Mouse (Mus musculus) lung, postnatal 36 days (tissue): ENCODE data around the gene Rundc1.
A peak's percentile ranks its signal among the peaks of the same experiment; 100 is the strongest.
"Not testable (repeated sequence)": the region's sequence is repeated elsewhere in the genome, so short reads cannot be mapped to it uniquely, and the experiment has no call there.

Experiments
- DNase-seq: peaks from one replicate; pipeline ENCODE4 v3.0.0; 2022; ENCODE audit warnings: mixed read lengths

Gene Rundc1

DNA sequence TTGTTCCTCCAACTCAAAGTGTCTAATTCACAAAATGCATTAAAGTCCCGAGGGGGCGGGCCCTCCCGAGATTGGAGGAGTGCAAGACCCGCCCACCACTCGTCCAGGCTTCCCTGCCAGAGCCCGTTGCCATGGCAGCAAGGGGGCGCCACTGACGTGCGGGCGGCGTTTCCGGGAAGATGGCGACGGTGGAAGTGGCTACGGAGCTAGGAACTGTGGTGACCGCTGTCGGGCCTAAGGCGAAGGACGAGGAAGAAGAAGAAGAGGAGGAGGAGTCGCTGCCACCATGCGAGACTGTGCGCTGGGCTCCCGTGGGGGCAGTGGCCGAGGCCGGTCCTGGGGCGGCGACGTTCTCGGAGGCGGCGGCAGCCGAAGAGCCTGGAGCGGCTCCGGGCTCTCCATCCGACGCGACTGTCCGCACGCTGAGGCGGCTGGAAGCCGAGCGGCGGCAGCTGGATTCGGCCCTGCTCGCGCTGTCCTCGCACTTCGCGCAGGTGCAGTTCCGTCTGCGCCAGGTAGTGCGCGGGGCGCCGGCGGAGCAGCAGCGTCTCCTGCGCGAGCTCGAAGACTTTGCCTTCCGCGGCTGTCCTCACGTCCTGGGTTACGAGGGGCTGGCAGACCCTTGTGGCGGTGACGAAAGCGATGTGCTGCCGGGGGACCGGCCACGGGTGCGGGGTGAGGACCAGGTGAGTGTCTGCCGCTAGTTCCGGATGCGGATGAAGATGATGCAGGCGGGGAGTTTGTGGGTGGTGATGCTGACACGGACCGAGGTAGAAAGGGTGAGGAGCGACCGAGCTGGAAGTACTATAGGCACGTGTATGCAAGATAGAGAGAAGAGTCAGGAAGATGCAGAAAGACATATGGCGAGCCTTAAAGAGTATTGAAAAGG, at the start of gene Rundc1, which contains the start of gene Ptges3l:
Gene Rundc1, plus strand, starts transcription at position 161 of the 889 bp plus-strand sequence.
Gene Ptges3l, minus strand, starts transcription at position 409 of the 889 bp plus-strand sequence.
- peak; percentile 99 for DNase-seq

DNA sequence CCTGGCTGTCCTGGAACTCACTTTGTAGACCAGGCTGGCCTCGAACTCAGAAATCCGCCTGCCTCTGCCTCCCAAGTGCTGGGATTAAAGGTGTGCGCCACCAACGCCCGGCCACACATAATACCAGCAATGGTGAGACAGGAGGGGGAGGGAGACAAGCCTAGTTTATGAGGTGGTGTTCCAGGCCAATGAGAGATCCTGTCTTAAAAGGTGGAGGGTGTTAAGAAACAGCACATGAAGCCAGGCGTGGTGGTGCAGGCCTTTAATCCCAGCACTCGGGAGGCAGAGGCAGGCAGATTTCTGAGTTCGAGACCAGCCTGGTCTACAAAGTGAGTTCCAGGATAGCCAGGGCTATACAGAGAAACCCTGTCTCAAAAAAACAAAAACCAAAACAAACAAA, 46.7 kb upstream of the Rundc1 start:
- DNase-seq = not testable (repeated sequence)

DNA sequence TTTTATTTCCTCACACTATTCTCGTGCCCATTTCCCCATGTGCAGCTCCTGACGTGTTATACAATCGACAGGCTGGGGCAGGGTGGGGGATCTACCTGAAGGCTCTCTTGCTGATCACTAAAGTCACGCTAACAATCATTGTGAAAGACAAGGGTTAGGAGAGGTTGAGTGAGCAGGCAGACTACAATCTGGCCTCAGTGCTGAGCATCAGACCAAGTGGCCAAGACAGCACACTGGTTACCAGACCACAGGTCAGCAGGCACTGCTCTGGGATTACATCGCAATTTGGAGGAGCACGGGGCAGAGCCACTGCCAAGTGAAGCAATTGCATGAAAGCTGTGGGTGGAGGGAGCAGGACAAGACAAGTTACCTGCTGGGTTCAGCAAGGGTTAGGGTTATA, 46.0 kb upstream of the Rundc1 start:
- no peak for DNase-seq

DNA sequence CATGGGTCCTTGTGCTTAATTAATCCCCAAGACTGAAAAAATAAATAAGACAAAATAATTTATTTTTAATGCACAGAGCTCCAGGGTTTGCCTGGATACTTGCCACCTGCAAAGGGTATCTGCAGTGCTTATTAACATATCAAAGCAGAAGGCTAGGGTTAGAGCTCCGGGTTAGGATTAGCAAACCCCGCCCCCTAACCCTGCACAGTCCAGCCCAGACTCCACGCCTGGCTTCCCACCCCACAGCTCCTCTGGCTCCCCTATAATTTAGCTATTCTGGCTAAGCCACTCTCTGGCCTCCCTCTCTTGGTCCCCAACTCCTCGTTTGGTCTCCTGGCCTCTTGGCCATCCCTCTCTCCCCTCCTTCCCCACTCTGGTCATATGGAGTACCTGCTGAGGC, 43.1 kb upstream of the Rundc1 start:
- no peak for DNase-seq

DNA sequence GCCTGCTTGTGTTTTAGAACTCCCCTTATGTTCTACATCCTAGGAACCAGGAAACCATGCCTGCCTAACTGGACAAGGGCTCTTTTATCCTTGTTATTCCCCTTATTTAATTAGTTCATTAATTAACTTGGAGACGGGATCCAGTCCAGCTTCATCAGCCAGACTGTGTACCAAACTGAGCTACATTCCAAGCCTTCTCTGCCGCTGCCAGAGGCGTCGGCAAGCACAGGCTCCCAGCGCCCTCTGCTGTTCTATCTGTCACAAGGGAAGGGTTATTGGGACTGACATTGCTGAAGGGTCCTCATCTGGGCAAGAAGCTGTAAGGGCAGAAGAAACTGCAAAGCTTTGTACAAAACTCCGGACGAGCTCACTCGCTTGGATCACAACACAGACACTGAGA, 29.8 kb upstream of the Rundc1 start:
- peak; percentile 83 for DNase-seq

DNA sequence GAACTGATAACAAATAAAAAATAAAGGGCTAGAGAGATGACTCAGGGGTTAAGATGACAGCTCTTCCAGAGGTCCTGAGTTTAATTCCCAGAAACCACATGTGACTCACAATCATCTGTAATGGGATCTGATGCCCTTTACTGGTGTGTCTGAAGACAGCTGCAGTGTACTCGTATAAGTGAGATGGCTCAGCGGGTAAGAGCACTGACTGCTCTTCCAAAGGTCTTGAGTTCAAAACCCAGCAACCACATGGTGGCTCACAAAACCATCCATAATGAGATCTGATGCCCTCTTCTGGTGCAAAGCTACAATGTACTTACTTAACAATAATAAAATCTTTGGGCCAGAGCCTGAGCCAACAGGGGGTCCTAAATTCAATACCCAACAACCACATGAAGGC, 9.6 kb upstream of the Rundc1 start:
- DNase-seq = no peak

DNA sequence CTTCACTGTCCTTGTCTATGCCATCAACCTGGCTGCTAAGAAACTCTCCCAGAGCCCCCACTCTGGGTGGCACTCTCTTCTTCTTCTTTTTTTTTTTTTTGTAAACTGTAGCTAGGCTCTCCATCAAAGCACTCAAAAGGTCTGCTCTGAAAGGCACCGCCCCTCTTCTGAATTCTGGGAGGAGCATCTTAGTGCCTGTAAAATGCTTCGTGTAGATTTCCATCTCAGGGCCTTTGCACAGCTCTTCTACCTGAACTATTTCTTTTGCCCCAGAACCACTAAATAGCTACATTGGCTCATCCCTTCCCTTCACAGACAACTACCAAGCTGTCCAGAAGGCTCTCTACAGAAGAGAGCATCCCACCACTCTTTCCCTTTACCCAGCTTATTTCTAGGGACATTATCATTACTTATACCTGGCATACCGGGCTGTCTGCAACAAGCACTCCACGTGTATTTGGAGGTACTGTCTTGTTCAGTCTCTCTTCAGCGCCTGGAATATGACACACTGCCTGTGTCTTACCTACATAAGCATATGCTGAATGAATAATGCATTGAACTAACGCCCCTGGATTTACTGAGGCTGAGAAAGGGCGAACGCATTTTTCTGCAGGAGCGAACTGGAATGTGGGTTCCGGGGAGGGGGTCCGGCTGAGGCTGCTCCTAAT, 8.3 kb upstream of the Rundc1 start:
- peak; percentile 39 for DNase-seq

DNA sequence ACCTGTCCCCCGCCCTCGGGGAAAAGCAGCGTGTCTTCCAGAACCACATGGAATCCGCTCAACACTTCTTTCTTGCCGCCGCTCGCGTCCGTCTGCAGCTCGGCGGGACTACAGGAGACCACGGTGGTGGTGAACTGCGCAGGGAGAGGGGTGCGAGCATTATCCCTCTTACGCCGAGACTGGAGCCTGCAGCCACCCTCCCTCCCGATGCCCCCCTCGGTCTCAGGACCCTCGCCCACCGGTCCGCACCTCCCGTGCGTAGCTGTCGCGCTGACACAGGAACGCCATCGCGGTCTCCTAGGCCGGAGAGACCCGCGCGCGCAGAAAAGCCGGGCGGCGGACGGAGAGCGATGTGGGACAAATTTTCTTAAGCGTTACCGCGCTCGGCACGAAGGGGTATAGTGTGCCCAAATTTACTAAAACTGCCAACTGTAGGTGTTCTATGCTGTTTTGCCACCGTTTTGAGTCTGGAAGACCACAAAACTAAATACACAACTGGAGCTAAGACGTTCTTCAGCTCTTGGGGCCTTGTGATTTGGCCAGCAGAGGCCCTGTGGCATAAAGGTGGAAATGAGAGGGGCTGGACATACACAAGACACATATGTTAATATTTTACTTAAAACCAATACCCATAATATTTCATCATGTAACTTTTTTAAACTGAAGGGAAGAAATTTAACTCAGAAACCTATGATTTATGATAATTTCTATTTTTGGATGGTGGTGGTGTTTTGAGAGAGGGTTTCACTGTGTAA, 7.6 kb upstream of the Rundc1 start, which contains the start of gene Aarsd1:
Gene Aarsd1, minus strand, starts transcription at position 515 of the 755 bp plus-strand sequence.
- DNase-seq = peak; percentile 89

DNA sequence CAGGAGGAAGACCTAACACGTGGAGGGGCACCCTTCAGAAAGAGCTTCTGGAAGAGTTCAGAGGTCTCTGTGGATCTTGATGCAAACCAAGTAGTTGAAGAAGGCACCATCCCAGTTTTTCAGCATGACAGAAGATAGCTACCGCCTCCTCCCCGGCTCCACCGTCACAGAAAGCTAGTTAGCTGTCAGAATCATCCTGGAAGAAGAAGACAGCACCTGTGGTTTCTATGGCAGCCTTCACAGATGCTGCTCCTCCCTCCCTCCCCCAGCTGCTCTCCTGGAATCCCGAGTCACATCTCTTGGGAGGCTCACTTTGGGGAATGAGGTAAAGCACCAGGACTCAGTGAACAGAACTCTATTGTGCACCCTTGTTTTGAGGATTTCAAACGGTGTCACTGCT, 5.9 kb upstream of the Rundc1 start:
- DNase-seq = no peak

DNA sequence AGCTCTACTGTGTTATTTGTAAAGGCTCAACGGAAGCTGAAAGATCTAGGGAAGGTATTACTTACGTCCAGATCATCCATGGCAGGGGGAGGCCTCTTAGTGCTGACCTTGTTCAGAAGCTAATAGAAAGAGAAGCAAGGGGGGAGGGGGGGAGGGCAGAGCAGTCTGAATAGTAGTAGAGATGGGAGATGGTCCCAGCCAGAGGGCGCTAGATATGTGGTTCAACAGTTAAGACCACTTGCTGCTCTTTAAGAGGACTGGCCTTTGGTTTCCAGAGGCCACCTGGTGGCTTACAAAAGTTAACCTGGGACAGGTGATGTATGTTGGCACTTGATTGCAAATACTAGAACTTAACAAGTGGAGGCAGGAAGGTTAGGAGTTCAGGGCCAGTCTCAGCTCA, 5.3 kb upstream of the Rundc1 start:
- DNase-seq = peak; percentile 43

DNA sequence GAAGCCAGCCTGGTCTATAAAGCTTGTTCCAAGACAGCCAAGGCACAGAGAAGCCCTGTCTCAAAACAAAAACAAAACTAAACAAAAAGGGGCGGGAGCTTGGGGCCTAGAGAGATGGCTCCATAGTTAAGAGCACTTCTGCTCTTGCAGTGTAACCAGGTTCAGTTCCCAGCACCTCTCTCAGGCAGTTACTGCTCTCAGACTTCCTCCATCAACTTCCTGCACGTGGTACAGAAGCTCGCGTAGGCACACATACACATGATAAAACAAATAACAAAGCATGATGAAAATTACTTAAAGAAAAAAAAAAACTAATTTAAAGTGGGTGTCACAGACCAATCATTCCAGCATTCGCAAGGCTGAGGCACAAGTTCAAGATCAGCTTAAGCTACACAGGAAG, 4.7 kb upstream of the Rundc1 start:
- DNase-seq = no peak

DNA sequence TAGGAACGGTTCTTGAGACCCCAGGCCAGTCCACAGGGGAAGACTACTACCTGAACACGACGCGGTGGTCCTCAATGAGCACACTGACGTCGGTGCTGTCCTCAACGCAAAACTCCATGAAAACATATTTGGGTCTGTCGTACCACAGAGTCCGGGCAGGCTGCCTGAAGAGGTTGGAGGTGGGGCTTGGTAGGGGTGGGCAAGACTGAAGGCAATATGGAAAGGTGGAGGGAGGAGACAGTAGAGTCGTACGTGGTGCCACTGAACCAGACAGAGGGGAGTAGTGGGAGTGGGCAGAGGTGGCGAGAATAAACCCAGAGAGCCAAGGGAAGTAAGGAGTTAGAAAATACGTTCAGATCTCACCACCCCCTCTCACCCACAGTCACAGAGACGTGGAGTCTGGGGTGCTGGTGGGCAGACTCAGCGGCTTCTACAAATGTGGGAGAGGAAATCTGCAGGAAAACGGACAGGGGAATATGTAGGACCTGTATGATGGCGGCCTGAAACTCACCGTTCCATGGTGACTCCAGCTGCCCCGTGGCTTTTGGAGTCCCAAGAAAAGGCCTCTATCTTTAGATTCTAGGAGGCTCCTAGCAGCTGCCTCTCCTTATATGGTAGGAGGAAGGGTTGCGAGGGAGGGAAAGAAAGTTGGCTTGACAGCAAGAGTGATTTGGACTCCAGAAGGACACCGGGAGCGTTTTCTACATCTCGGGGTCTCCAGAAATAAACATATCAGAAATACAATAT, 607 bp upstream of the Rundc1 start, which contains the start of gene Gm27029:
Gene Gm27029, minus strand, starts transcription at position 692 of the 747 bp plus-strand sequence.
- DNase-seq = peak; percentile 23

DNA sequence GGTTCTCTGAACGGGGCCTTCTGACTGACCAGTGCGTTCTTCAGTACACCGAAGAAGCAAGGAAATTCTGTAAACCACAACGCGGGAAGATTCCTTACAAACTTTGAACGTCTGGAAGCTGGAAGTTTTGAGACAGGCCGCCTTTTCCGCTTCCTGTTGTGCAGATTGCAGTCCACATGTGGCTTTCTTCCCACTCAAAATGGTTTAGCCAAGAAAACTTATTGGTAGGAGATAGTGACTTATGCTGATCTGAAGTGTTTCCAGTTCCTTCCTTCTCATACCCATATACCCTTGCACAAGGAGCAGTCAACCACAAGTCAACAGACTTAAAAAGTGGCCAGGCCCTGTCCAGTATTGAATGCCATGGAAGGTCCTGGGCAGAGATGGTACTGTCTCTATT, 1.3 kb downstream of the Rundc1 start:
- no peak for DNase-seq

DNA sequence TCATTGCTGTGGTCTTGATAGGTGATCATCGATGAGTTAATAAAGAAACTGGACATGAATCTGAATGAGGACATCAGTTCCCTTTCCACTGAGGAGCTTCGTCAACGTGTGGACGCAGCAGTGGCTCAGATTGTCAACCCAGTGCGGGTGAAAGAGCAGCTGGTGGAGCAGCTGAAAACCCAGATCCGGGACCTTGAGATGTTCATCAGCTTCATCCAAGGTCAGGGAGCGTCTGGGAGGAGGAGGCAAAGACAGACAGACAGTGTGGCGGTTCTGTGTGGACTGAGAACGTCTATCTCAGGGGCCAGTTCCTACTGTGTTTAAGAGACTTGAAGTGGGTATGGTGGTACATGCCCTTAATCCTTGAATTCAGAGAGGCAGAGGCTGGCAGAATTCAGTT, 6.4 kb downstream of the Rundc1 start:
- DNase-seq = no peak

DNA sequence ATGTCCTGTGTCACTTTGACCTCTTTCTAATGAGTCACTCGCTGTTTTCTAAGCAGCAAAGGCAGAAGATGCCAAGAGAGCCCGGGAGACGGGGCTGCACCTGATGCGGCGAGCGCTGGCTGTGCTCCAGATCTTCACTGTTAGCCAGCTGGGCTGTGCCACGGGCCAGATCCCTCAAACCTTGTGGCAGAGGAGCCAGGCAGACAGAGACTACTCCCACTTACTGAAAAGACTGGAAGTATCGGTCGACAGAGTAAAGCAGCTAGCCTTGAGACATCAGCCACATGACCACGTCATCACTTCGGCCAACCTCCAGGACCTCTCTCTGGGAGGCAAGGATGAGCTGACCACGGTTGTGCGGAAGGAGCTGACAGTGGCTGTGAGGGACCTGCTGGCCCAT, 8.5 kb downstream of the Rundc1 start:
- DNase-seq = no peak

DNA sequence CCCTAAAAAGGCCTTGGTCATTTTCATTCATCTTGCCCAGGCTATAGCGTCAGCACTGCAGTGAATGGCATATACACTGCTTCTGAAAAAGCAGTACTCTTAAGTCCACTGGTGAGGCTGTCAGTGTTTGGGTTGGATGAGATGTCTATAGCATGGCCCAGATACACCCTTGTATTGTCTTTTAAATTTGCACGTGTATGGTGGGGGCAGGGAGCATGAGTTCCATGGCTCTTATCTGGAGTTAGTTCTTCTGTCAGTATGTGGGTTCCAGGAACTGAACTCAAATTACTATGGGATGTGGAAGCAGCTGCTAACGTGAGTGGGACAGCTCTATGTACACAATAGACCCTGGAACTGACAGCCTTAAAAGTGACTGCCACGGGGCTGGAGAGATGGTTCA, 10.9 kb downstream of the Rundc1 start:
- no peak for DNase-seq

DNA sequence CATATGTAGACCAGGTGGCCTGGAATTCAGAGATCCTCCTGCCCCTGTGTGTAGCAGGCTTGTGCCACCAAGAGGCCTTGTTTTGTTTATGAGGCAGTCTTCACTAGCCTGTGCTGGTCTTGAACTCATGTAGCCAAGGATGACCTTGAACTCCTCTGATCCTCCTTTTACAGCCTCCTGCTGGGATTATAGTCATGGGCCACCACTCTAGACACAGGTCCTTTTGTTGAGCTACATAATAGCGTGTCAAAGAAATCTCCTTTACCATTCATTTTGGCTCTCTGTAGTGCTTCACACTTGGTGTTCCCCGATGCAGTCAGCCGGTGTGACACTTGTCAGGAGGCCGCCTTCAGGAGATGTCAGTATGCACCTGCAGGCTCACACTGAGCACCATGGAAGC, 12.0 kb downstream of the Rundc1 start:
- DNase-seq = no peak

DNA sequence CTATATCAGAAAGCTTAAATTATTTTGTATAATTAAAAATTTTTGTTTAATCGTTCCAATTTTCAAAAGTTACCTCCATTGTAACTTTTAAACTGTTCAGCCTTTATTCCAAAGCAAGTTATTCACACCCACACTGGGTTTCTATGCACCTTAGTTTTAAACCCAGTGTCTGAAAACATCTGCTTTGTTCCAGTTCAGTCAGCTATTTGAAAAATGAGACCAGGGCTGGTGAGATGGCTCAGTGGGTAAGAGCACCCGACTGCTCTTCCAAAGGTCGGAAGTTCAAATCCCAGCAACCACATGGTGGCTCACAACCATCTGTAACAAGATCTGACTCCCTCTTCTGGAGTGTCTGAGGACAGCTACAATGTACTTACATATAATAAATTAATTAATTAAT, 13.1 kb downstream of the Rundc1 start:
- DNase-seq = not testable (repeated sequence)

DNA sequence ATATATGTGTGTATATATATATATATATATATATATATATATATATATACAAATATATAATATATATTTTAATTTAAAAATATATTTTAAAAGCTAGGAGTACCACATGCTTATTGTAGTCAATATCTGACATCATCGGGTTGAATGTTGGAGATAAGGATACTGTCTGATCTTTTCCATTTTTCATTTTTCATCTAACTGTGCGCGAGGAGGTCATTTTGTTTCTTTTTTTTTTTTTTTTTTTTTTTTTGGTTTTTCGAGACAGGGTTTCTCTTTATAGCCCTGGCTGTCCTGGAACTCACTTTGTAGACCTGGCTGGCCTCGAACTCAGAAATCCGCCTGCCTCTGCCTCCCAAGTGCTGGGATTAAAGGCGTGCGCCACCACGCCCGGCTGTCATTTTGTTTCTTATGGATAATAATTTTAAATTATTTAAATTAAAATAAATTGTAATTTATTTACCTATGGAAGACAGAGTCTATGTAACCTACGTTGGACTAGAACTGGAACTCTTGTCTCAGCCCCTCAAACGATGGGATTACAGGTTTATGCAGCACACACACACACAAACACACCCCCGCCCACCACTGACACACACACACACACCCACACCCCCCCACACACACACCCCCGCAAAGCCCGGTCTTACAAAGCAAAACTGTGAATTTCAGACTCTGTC, 16.7 kb downstream of the Rundc1 start:
- DNase-seq = not testable (repeated sequence)

DNA sequence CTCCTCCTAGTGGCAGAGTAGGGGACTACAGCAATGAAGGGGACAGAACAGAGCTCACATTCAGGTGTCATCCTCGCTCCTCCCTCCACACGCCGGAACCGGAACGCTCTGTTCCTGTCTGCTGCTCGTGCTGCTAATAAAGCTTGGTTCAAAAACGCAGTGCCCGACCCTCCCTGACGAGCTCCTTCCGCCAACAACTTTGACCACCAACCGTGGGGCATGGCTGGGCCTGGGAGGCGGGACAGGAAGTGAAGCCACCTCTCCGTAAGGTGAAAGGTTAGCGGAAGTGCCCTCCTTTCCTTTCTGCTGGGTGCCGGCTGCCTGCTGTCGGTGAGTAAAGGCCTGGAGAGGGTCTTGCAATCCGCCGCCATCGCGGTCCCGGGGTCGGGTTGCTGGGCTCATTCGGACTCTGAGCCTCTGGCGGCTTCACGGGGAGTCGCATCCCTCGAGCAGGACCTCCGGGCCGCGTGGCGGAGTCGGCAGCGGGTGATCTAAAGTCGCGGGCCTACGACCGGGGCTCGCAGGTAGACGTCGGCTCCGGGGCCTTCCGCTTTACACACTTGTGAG, 17.3 kb downstream of the Rundc1 start, which contains the start of gene Rpl27:
Gene Rpl27, plus strand, starts transcription at position 172 of the 567 bp plus-strand sequence.
- DNase-seq = peak; percentile 98

DNA sequence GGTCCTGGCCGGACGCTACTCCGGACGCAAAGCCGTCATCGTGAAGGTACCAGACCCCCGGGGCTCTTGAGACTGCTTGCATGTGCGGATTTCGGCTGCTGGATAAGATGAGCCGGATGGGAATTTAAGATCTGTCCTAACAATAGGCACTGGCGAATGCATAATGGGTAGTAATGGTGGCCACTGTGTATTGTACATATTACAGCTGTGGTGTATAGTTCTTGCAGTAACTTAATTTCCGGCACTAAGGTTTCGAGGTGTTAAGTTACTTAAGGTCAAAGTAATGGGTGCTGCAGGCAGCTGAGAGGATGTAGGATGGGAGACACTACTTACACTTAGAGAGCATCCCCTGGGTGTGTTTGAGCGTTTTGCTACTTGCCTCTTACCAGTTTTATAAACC, 17.9 kb downstream of the Rundc1 start:
- DNase-seq = no peak
